Mouse (Mus musculus): ENCODE results near the gene Usp7.

DNA sequence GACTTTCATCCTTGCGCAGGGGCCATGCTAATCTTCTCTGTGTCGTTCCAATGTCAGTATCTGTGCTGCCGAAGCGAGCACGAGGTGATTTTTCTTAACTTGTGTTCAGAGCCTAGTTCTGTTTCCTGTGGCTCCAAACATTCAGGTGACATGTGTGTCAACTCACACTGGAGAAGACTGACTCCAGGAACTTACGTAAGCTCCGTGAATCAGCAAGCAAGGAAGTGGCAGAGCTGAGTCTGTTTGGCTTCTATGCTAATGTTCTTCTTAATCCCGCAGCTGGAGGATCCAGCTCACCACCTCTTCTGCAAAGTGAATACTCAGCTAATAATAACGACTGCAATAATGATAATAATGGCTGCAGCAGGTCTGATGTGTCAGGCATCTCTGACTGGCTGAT lies 25.9 kb downstream of the Usp7 start:
- no peak for TF ChIP-seq EP300 (IDR thresholded peaks at IDR 0.05; ENCODE audit: low read depth)
- no peak for TF ChIP-seq CTCF (IDR thresholded peaks at IDR 0.05; ENCODE audit: low read depth)

Data from liver, embryonic 14.5 days (tissue).